Mouse (Mus musculus) MEL (cell line): ENCODE measurements at regions not wholly inside any gene's neighbourhood (a gene's known extent, or its start where the extent isn't known, plus 50 kb on each side); places are given as distances from the start of the nearest gene placed in this dataset.

ENCODE experiments used
- DNase-seq: peaks from one replicate; pipeline ENCODE4 v3.0.0; 2011; ENCODE audit warnings: low read depth, low spot score
- H3K27ac ChIP-seq: 2 replicates; pipeline ENCODE4 v1.5.1; 2012; ENCODE audit warnings: low read depth, mild to moderate bottlenecking, control low read depth, low read length, moderate library complexity; ENCODE audit not compliant: control insufficient read depth
- H3K27me3 ChIP-seq, 2 experiments: fragments of 150-350 bp in 1 of 2; sonication (generic) in 1 of 2; 2 replicates each; pipeline ENCODE4 v1.6.1; 2012; ENCODE audit warnings: low read length in 2 of 2, mild to moderate bottlenecking in 2 of 2, improper control_type of control experiment in 1 of 2, moderate library complexity in 1 of 2; ENCODE audit not compliant: insufficient read depth in 2 of 2, control insufficient read depth in 1 of 2
- H3K36me3 ChIP-seq, 2 experiments: 2 replicates each; pipeline ENCODE4 v1.6.1; 2012 to 2014; ENCODE audit warnings: low read length in 2 of 2, improper control_type of control experiment in 1 of 2, inconsistent platforms in 1 of 2, mild to moderate bottlenecking in 1 of 2; ENCODE audit not compliant: insufficient read depth in 2 of 2, control insufficient read depth in 1 of 2
- H3K4me1 ChIP-seq, 2 experiments: fragments of 150-350 bp in 1 of 2; sonication (generic) in 1 of 2; 2 replicates each; pipeline ENCODE4 v1.6.1; 2012; ENCODE audit warnings: low read length in 2 of 2, improper control_type of control experiment in 1 of 2, mild to moderate bottlenecking in 1 of 2; ENCODE audit not compliant: insufficient read depth in 2 of 2, control insufficient read depth in 1 of 2
- H3K4me3 ChIP-seq, 2 experiments: fragments of 150-350 bp in 1 of 2; sonication (generic) in 1 of 2; 2 replicates each; pipeline ENCODE4 v1.5.1; 2012; ENCODE audit warnings: low read depth in 2 of 2, low read length in 2 of 2, mild to moderate bottlenecking in 2 of 2, moderate library complexity in 2 of 2, control low read depth in 1 of 2, improper control_type of control experiment in 1 of 2; ENCODE audit not compliant: control insufficient read depth in 1 of 2, insufficient read depth in 1 of 2
- H3K79me2 ChIP-seq: 2 replicates; pipeline ENCODE4 v1.6.1; 2012; ENCODE audit warnings: mild to moderate bottlenecking, low read length, moderate library complexity; ENCODE audit not compliant: control insufficient read depth, poor library complexity, insufficient read depth
- H3K9ac ChIP-seq: 2 replicates; pipeline ENCODE4 v1.6.1; 2012; ENCODE audit warnings: low read depth, mild to moderate bottlenecking, control low read depth, low read length, moderate library complexity; ENCODE audit not compliant: control insufficient read depth, poor library complexity, severe bottlenecking
- H3K9me3 ChIP-seq: fragments of 150-350 bp; sonication (generic); replicated peaks from 2 replicates; pipeline ENCODE4 v1.6.1; 2012; ENCODE audit warnings: mild to moderate bottlenecking, low read length, improper control_type of control experiment, moderate library complexity; ENCODE audit not compliant: insufficient read depth
- CHD1 ChIP-seq: IDR thresholded peaks from 2 replicates; pipeline ENCODE4 v1.6.1; 2012; ENCODE audit warnings: low read depth, mild to moderate bottlenecking, inconsistent platforms, low read length, improper control_type of control experiment
- CHD2 ChIP-seq: IDR thresholded peaks from 2 replicates; pipeline ENCODE4 v1.6.1; 2011; ENCODE audit warnings: low read length, improper control_type of control experiment
- ELF1 ChIP-seq: IDR thresholded peaks from 2 replicates; pipeline ENCODE4 v1.6.1; 2014; ENCODE audit warnings: low read depth, mild to moderate bottlenecking, inconsistent platforms, low read length, improper control_type of control experiment, moderate library complexity
- ETS1 ChIP-seq: IDR thresholded peaks from 2 replicates; pipeline ENCODE4 v1.6.1; 2012; ENCODE audit warnings: low read depth, mild to moderate bottlenecking, inconsistent platforms, low read length, improper control_type of control experiment, moderate library complexity
- GABPA ChIP-seq: IDR thresholded peaks from 2 replicates; pipeline ENCODE4 v1.6.1; 2012; ENCODE audit warnings: low read depth, mild to moderate bottlenecking, inconsistent platforms, low read length, improper control_type of control experiment, moderate library complexity
- GATA1 ChIP-seq: IDR thresholded peaks from 2 replicates; pipeline ENCODE4 v1.6.1; 2011; ENCODE audit warnings: low read depth, low read length, improper control_type of control experiment
- JUND ChIP-seq: IDR thresholded peaks from 2 replicates; pipeline ENCODE4 v1.6.1; 2011; ENCODE audit warnings: low read depth, mild to moderate bottlenecking, improper control_type of control experiment, low read length
- KAT2A ChIP-seq: conservative IDR thresholded peaks from 2 replicates; pipeline ENCODE4 v1.6.1; 2012; ENCODE audit warnings: low read depth, low read length, improper control_type of control experiment, inconsistent platforms
- MAFK ChIP-seq: IDR thresholded peaks from 2 replicates; pipeline ENCODE4 v1.6.1; 2011; ENCODE audit warnings: low read depth, mild to moderate bottlenecking, low read length, improper control_type of control experiment, borderline replicate concordance
- MAX ChIP-seq: IDR thresholded peaks from 2 replicates; pipeline ENCODE4 v1.6.1; 2011; ENCODE audit warnings: low read length, improper control_type of control experiment
- MXI1 ChIP-seq: IDR thresholded peaks from 2 replicates; pipeline ENCODE4 v1.6.1; 2011; ENCODE audit warnings: mild to moderate bottlenecking, low read depth, low read length, improper control_type of control experiment
- NELFE ChIP-seq: IDR thresholded peaks from 2 replicates; pipeline ENCODE4 v1.6.1; 2011; ENCODE audit warnings: low read depth, low read length, improper control_type of control experiment
- NRF1 ChIP-seq: IDR thresholded peaks from 2 replicates; pipeline ENCODE4 v1.6.1; 2014; ENCODE audit warnings: low read depth, mild to moderate bottlenecking, inconsistent platforms, low read length, improper control_type of control experiment, moderate library complexity; ENCODE audit not compliant: poor library complexity, insufficient read depth, severe bottlenecking
- POLR2AphosphoS2 ChIP-seq: IDR thresholded peaks from 2 replicates; pipeline ENCODE4 v1.6.1; 2011; ENCODE audit warnings: low read length, improper control_type of control experiment
- RAD21 ChIP-seq: IDR thresholded peaks from 2 replicates; pipeline ENCODE4 v1.6.1; 2011; ENCODE audit warnings: mild to moderate bottlenecking, low read depth, low read length, improper control_type of control experiment
- RCOR1 ChIP-seq: IDR thresholded peaks from 2 replicates; pipeline ENCODE4 v1.6.1; 2012; ENCODE audit warnings: low read depth, mild to moderate bottlenecking, inconsistent platforms, low read length, improper control_type of control experiment
- SIN3A ChIP-seq: IDR thresholded peaks from 2 replicates; pipeline ENCODE4 v1.6.1; 2012; ENCODE audit warnings: low read length, improper control_type of control experiment, inconsistent platforms
- SMC3 ChIP-seq: IDR thresholded peaks from 2 replicates; pipeline ENCODE4 v1.6.1; 2011; ENCODE audit warnings: low read depth, low read length, improper control_type of control experiment
- TAL1 ChIP-seq: IDR thresholded peaks from 2 replicates; pipeline ENCODE4 v1.6.1; 2012; ENCODE audit warnings: mild to moderate bottlenecking, inconsistent platforms, low read length, moderate library complexity, mixed read lengths
- UBTF ChIP-seq: IDR thresholded peaks from 2 replicates; pipeline ENCODE4 v1.6.1; 2012; ENCODE audit warnings: low read depth, mild to moderate bottlenecking, inconsistent platforms, low read length, improper control_type of control experiment, moderate library complexity, borderline replicate concordance; ENCODE audit not compliant: insufficient read depth
- USF1 ChIP-seq: IDR thresholded peaks from 2 replicates; pipeline ENCODE4 v1.6.1; 2014; ENCODE audit warnings: low read depth, mild to moderate bottlenecking, inconsistent platforms, low read length, improper control_type of control experiment, moderate library complexity
- USF2 ChIP-seq, 2 experiments: IDR thresholded peaks; 2 replicates each; pipeline ENCODE4 v1.6.1; 2011 to 2012; ENCODE audit warnings: improper control_type of control experiment in 2 of 2, low read length in 2 of 2, borderline replicate concordance in 1 of 2, inconsistent platforms in 1 of 2, low read depth in 1 of 2, mild to moderate bottlenecking in 1 of 2; ENCODE audit not compliant: insufficient read depth in 1 of 2
- ZC3H11A ChIP-seq: IDR thresholded peaks from 2 replicates; pipeline ENCODE4 v1.6.1; 2012; ENCODE audit warnings: low read depth, mild to moderate bottlenecking, inconsistent platforms, low read length, improper control_type of control experiment
- ZKSCAN1 ChIP-seq: IDR thresholded peaks from 2 replicates; pipeline ENCODE4 v1.6.1; 2012; ENCODE audit warnings: low read depth, mild to moderate bottlenecking, inconsistent platforms, low read length, improper control_type of control experiment, moderate library complexity
- ZNF384 ChIP-seq: IDR thresholded peaks from 2 replicates; pipeline ENCODE4 v1.6.1; 2012; ENCODE audit warnings: low read depth, mild to moderate bottlenecking, inconsistent platforms, low read length, improper control_type of control experiment

- TF ChIP-seq NRF1, result no peak
- 0 out of 2 replicates have a peak, but pooled peaks have one; percentile 43 for TF ChIP-seq RCOR1
- TF ChIP-seq CHD1, result peak; percentile 93
- peak; percentile 41; the same call in 1 of the 2 replicates for TF ChIP-seq NELFE
- TF ChIP-seq USF2 (IDR thresholded peaks at IDR 0.05; ENCODE audit: borderline replicate concordance in 1 of 2, insufficient read depth in 1 of 2, low read depth in 1 of 2, low read length in 2 of 2), result no peak
- TF ChIP-seq SIN3A, result no peak; the same call in 1 of the 2 replicates
- no peak for TF ChIP-seq GABPA
- no peak for TF ChIP-seq ZKSCAN1
- no peak for TF ChIP-seq JUND
- TF ChIP-seq MAFK, result no peak
These were observed 110.0 kb downstream of the Psat1 start (continued) for GRCm38 (mm10) chr19:15836956-15837714.

- no peak for TF ChIP-seq KAT2A
- 0 out of 2 replicates have a peak, but pooled peaks have one; percentile 17 for TF ChIP-seq ZNF384
- TF ChIP-seq, all 39 proteins: peak for 1
- Histone ChIP-seq H3K36me3 (peaks cover 0 to 24% of the 10 kb centered on the region in 2 experiments; a peak in 2 of 4 replicates), H3K27me3 (no peaks in the 10 kb centered on the region), H3K4me3 (no peak overlapping the region), H3K9me3 (no peaks in the 10 kb centered on the region), H3K27ac (peak overlapping the region; percentile 89), H3K79me2 (no peaks in the 10 kb centered on the region), H3K4me1 (peaks cover 18 to 29% of the 10 kb centered on the region in 2 experiments), H3K9ac (no peak overlapping the region; the same call in 1 of the 2 replicates)
- no peak for DNase-seq
These were observed 110.8 kb downstream of the Psat1 start for GRCm38 (mm10) chr19:15836201-15836955.

GRCm38 (mm10) chr19:15830385-15830784 is 116.8 kb downstream of the Psat1 start:
- Histone ChIP-seq H3K4me3 (no peak overlapping the region), H3K27ac (no peak overlapping the region), H3K79me2 (no peaks in the 10 kb centered on the region), H3K27me3 (no peaks in the 10 kb centered on the region), H3K9me3 (no peaks in the 10 kb centered on the region), H3K4me1 (no peaks in the 10 kb centered on the region), H3K9ac (no peak overlapping the region), H3K36me3 (no peaks in the 10 kb centered on the region)
- no peak for DNase-seq
- TF ChIP-seq NELFE, result no peak
- TF ChIP-seq MXI1, result no peak
- TF ChIP-seq SIN3A, result no peak
- no peak for TF ChIP-seq CHD2
- no peak for TF ChIP-seq POLR2AphosphoS2
- no peak for TF ChIP-seq SMC3
- TF ChIP-seq USF1, result no peak
- no peak for TF ChIP-seq ELF1
- TF ChIP-seq ETS1, result no peak
- no peak for TF ChIP-seq MAX
- TF ChIP-seq UBTF, result no peak
- TF ChIP-seq TAL1, result no peak
- TF ChIP-seq USF2 (IDR thresholded peaks at IDR 0.05; ENCODE audit: borderline replicate concordance in 1 of 2, insufficient read depth in 1 of 2, low read depth in 1 of 2, low read length in 2 of 2), result no peak
- TF ChIP-seq GABPA, result no peak
- TF ChIP-seq GATA1, result no peak
- TF ChIP-seq ZC3H11A, result no peak
- no peak for TF ChIP-seq RAD21
- no peak for TF ChIP-seq JUND
